Comparison of ENCODE assay signal across 9 mouse cellular contexts in genomic region chr8:57610706-57611418, GRCm38 (mm10). TPM values are rescaled to one million over a fixed set of nuclear protein-coding genes. Genes with fewer than 3 reads are reported as not detected.
DNase-seq lines count a peak whose midpoint lies in the region; ATAC-seq lines count a peak whose summit lies in the region.
"Had no signal": no experiment of that assay in that cellular context is flagged by ENCODE, and none has a peak within 500 bp of the region (broad histone marks: within the 10 kb centered on the region; RNA-seq: fewer than 3 reads in every experiment).

No protein-coding gene starts in this region.

- 73% methylated on average over 10 of the region's 11 CpGs for WGBS in heart, embryonic 12.5 days
- WGBS in hindbrain, embryonic 11.5 days: 84% methylated on average over 11 of the region's 11 CpGs

- H3K27me3 ChIP-seq in heart, embryonic 12.5 days (replicated peaks): peaks cover 28% of the 10 kb centered on the region
- H3K27me3 ChIP-seq in hindbrain, embryonic 11.5 days (ENCODE audit: control insufficient read depth, insufficient read depth, low read length): no peaks in the 10 kb centered on the region
- H3K27me3 ChIP-seq: CH12.LX had no signal

- no peak overlapping the region for H3K4me2 ChIP-seq in heart, embryonic 12.5 days
- H3K4me2 ChIP-seq in hindbrain, embryonic 11.5 days (replicated peaks; ENCODE audit: low read depth, low read length): no peak overlapping the region

- H3K9ac ChIP-seq in heart, embryonic 12.5 days: no peak overlapping the region
- H3K9ac ChIP-seq in hindbrain, embryonic 11.5 days (ENCODE audit: low read depth, low read length): no peak overlapping the region

- peaks cover 19% of the 10 kb centered on the region for H3K4me1 ChIP-seq in heart, embryonic 12.5 days (replicated peaks)
- no peaks in the 10 kb centered on the region for H3K4me1 ChIP-seq in hindbrain, embryonic 11.5 days (replicated peaks; ENCODE audit: control insufficient read depth, insufficient read depth, low read length)

- no peak overlapping the region for H3K4me3 ChIP-seq in heart, embryonic 12.5 days
- no peak overlapping the region for H3K4me3 ChIP-seq in hindbrain, embryonic 11.5 days (ENCODE audit: low read depth, low read length)

- no peak overlapping the region for H3K27ac ChIP-seq in heart, embryonic 12.5 days (ENCODE audit: poor library complexity, severe bottlenecking)
- no peak overlapping the region for H3K27ac ChIP-seq in hindbrain, embryonic 11.5 days (ENCODE audit: low read depth, low read length)

- no peak for ATAC-seq in heart, embryonic 12.5 days (ENCODE audit: insufficient number of reproducible peaks, low FRiP score)
- peak; percentile 53 for ATAC-seq in megakaryocyte-erythroid progenitor cell, adult 5-6 weeks (replicated peaks; ENCODE audit: low FRiP score, low TSS enrichment, poor library complexity, severe bottlenecking)
- ATAC-seq in hindbrain, embryonic 11.5 days (ENCODE audit: low FRiP score): no peak

- H3K36me3 ChIP-seq in heart, embryonic 12.5 days: no peaks in the 10 kb centered on the region
- no peaks in the 10 kb centered on the region for H3K36me3 ChIP-seq in hindbrain, embryonic 11.5 days (ENCODE audit: control insufficient read depth, insufficient read depth, low read length)

- H3K9me3 ChIP-seq in heart, embryonic 12.5 days (replicated peaks): no peaks in the 10 kb centered on the region
- H3K9me3 ChIP-seq in hindbrain, embryonic 11.5 days (ENCODE audit: control insufficient read depth, low read length): no peaks in the 10 kb centered on the region

- peak; percentile 35 to 49 for DNase-seq in heart, adult 18-20 months
- DNase-seq in adrenal gland, adult 8-10 months: peak; percentile 25
- peak; percentile 36 to 48 for DNase-seq in frontal cortex, postnatal 14 days (ENCODE audit: low spot score in 2 of 2)
- DNase-seq in kidney, postnatal 14 days: peak; percentile 33
- DNase-seq in MN1 (ENCODE audit: low spot score): no peak
- no peak for DNase-seq in hindbrain, embryonic 11.5 days (ENCODE audit: low spot score)

RNA-seq across cellular contexts. Expression of gene Galnt7, which starts 42.0 kb away (rescaled TPM):
- 1 to 10 TPM; 4.9 to 5.6 TPM for total RNA-seq in heart, adult 18-20 months (2021)
- 7.5 and 8.6 TPM in 2 replicates for polyA plus RNA-seq in heart, embryonic 12.5 days (2016; fragmentation: Nextera tagmentation; extraction: Ambion mirVana)
- total RNA-seq in adrenal gland, adult 8-10 months (2022): 10 to 100 TPM; 11.3 to 14.2 (median 12.7) TPM
- total RNA-seq in megakaryocyte-erythroid progenitor cell, adult 5-6 weeks (2014; fragmentation: Nextera tagmentation): 9.5 and 15.4 TPM in 2 replicates
- total RNA-seq in megakaryocyte-erythroid progenitor cell, adult 5-6 weeks (2017): 17.9 and 22.0 TPM in 2 replicates
- polyA plus RNA-seq in hindbrain, embryonic 11.5 days (2014; fragmentation: Nextera tagmentation; extraction: Ambion mirVana): 17.3 and 19.3 TPM in 2 replicates

Comparison
In these comparisons a context has a peak if more than half of its experiments do, and no peak if none do; other contexts are left out.
1. DNase-seq: peak in heart, adult 18-20 months (2 of 2), adrenal gland, adult 8-10 months (single experiment), frontal cortex, postnatal 14 days (2 of 2) and kidney, postnatal 14 days (single experiment); none in MN1 (single experiment) and hindbrain, embryonic 11.5 days (single experiment).